Mouse (Mus musculus): ENCODE results near the gene Mef2c.

Mef2c gene
- long read RNA-seq, experiment 1, full-length matches to known transcripts = 5 of 18 reads
- long read RNA-seq, experiment 1, partial matches to known transcripts = 6 of 18 reads
- long read RNA-seq, experiment 1, other reads (novel, unspliced or antisense) = 7 of 18 reads
- long read RNA-seq, experiment 2, transcript Mef2c-227 (10 exons, 3,498 nt) = major isoform, 8 of 33 reads
- long read RNA-seq, experiment 2, partial matches to known transcripts = 7 of 33 reads
- long read RNA-seq, experiment 2, other reads (novel, unspliced or antisense) = 18 of 33 reads

- intact Hi-C loops (cut with DNase I) = no loop called here
Observed at GRCm38 (mm10) chr13:83503919-83504318, at the start of gene Mef2c. Mef2c (plus strand) TSS chr13:83504034.

- intact Hi-C loops (cut with DNase I) = no loop called here
Observed at GRCm38 (mm10) chr13:83458729-83459128, 45.1 kb upstream of the Mef2c start.

- intact Hi-C loops (cut with DNase I) = no loop called here
Observed at GRCm38 (mm10) chr13:83459600-83459999, 44.2 kb upstream of the Mef2c start.

DNA sequence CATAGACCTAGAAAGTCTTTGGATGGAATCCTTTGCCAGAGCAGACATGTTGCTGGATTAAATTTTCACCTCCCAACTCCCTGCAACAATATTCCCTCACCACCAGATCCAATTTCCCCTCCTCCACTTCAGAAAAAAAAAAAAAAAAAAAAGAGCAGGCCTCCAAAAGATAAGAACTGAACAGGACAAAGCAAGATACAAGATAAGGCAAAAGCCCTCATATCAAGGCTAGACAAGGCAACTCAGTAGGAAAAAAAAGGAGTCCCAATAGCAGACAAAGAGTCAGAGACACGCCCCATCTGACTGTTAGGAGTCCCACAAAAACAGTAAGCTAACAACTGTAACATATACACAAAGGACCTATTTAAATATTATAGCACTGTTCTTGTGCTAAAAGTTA, 43.2 kb upstream of the Mef2c start:
- intact Hi-C loops (cut with DNase I) = no loop called here

DNA sequence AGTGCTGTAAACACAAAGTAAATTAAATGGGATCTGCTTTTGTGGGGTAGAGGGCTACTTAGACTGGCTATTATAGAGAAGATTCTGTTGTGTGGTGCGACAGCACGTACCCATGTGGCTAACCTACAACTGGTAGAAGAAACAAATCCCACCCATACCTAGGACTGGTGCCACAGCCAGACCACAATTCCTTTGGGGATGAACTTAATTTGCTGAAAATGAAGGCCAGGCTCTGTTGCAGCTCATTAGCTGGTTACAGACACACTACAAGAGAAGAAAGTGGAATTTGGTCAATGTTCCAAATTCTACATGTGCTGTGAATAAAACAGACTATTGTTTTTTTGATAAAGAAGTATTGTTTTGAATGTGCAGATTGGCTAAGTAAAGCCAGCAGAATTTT, 42.3 kb upstream of the Mef2c start:
- intact Hi-C loops (cut with DNase I) = no loop called here

GRCm38 (mm10) chr13:83466756-83467155, 37.1 kb upstream of the Mef2c start:
- intact Hi-C loops (cut with DNase I) = no loop called here

DNA sequence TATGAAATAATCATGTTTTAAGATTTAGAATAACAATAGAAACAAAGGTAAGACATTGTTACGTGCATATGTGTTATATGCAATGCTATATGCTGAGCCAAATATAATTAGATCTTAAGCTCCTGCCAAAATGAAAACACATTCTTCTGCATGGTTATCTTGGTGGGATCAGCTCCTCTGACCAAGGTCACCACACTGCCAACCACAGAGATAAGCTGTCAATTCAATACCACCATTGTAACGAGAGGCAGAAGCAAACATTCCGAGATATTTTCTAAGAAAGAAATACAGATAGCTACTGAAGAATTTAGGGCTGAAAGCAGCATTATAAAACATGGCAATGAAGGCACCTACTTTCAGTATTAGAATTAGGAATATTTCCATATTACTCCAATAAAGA, 35.0 kb upstream of the Mef2c start:
- intact Hi-C loops (cut with DNase I) = no loop called here

- intact Hi-C loops (cut with DNase I) = no loop called here
Observed at GRCm38 (mm10) chr13:83473755-83474154, 30.1 kb upstream of the Mef2c start.

GRCm38 (mm10) chr13:83480388-83480787, 23.4 kb upstream of the Mef2c start:
- intact Hi-C loops (cut with DNase I) = no loop called here

DNA sequence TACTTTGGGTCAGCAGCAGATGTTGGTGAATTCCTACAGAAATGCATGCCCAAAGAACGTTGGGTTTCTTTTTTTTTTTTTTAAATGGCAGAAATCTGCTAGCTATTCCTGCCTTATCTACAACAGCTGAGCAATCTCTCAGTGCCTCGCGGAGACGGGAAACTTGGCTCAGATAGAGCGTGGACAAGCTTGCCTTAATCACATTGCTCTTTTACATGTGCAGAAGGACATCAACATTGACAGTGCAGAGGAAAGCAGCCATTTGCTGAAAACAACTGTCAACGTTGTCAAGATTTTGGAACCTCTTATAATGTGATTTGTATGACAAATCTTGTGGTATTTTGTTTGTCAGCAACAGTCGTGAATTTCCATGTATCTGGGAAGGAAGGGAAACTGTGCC, 22.5 kb upstream of the Mef2c start:
- intact Hi-C loops (cut with DNase I) = no loop called here

DNA sequence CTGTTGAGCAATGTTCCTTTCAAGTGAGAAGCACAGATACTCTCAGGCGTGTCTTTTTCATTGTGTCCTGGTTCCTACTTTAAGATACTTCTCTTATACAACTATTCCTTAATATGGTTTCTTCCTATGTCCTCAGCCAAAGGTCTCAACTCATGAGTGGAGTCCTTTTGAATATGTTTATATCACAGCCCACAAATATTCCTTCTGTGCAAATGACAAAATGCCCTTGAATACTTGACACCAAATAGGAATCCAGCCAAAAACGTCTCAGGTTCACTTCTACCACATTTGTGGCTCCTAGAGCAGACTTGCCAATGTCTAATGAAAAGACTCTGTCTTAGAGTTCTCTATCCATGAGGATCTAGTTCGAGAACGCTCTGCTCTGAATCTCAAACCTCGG, 21.7 kb upstream of the Mef2c start:
- intact Hi-C loops (cut with DNase I) = no loop called here

GRCm38 (mm10) chr13:83484215-83484614, 19.6 kb upstream of the Mef2c start:
- intact Hi-C loops (cut with DNase I) = no loop called here

DNA sequence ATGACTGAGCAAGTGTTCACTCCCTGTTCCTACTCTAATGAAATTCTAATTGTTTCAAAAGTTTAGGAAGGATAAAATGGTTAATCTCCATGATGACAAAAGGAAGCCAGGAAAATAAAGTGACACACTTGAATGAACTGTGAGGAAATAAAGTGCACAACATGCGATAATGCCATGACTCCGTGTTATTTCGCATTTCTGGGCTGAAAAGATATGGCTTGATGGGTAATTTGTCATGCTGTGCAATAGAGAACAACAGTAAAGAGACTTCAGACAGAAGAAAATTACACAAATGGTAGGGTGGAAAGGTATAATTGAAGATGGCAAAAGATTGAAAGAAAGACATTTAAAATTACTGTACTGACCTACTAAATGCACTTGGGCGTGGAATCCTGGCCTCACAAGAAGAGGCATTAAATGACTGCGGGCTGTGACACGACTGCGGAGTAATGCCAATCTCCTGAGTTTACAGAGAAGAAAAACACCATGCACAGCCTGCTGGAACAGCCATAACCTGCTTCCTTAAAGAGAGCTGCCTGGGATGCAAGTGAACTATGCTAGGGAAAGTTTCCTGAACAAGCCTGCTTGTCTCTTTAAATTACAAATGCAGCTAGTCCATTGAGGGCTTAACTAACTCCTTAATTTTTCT, 19.0 kb upstream of the Mef2c start:
- intact Hi-C loops (cut with DNase I) = no loop called here

GRCm38 (mm10) chr13:83492051-83492450, 11.8 kb upstream of the Mef2c start:
- intact Hi-C loops (cut with DNase I) = no loop called here

DNA sequence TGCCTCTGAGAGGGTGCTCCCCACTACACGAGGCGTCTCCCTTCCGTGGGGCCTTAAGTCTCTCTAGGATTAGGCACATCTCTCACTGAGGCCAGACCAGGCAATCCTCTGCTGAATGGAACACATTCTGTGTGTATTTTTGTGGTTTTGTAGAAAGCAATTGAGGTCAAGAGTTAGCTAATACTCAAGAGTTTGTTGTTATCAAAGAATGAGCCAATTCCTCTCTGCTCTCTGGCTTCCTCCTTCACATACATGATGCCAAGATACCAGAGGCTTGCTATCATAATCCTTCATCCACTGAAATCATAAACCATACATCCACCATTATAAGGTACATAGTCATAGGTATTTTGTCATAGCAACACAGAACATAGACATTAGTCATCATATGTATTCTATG, 6.1 kb upstream of the Mef2c start:
- intact Hi-C loops (cut with DNase I) = no loop called here

GRCm38 (mm10) chr13:83499526-83499925, 4.3 kb upstream of the Mef2c start:
- intact Hi-C loops (cut with DNase I) = no loop called here

GRCm38 (mm10) chr13:83507687-83508086, 3.9 kb downstream of the Mef2c start:
- intact Hi-C loops (cut with DNase I) = no loop called here

- intact Hi-C loops (cut with DNase I) = loop anchor here (5.0 kb wide), 1 partner anchor 137 kb away; no protein-coding TSS in a partner anchor
Observed at GRCm38 (mm10) chr13:83515013-83515547, 11.2 kb downstream of the Mef2c start.

GRCm38 (mm10) chr13:83517660-83518609, 14.1 kb downstream of the Mef2c start:
- intact Hi-C loops (cut with DNase I) = loop anchor here (5.0 kb wide), 1 partner anchor 134 kb away; no protein-coding TSS in a partner anchor

- intact Hi-C loops (cut with DNase I) = no loop called here
Observed at GRCm38 (mm10) chr13:83520807-83521206, 17.0 kb downstream of the Mef2c start.

- intact Hi-C loops (cut with DNase I) = no loop called here
Observed at GRCm38 (mm10) chr13:83523232-83523969, 19.6 kb downstream of the Mef2c start.

All from adrenal gland (tissue).